Mouse (Mus musculus) limb, embryonic 15.5 days (tissue): ENCODE data around the gene Slk. TPM values are rescaled to one million over a fixed set of nuclear protein-coding genes. Genes with fewer than 3 reads are reported as not detected.

Experiments
- ATAC-seq: fragments of 200-750 bp; cut with Nextera tagmentation; 2 replicates; pipeline ENCODE4 v1.8.0; 2017; ENCODE audit warnings: low read depth, moderate TSS enrichment; ENCODE audit not compliant: insufficient number of reproducible peaks, low FRiP score, low TSS enrichment
- H3K27ac ChIP-seq: fragments of 300-500 bp; sonication (generic); 2 replicates; pipeline ENCODE4 v1.5.1; 2015; ENCODE audit warnings: moderate library complexity, mild to moderate bottlenecking, inconsistent platforms
- H3K27me3 ChIP-seq: fragments of 300-500 bp; sonication (generic); 2 replicates; pipeline ENCODE4 v1.6.1; 2015; ENCODE audit warnings: inconsistent platforms
- H3K36me3 ChIP-seq: fragments of 300-500 bp; sonication (generic); 2 replicates; pipeline ENCODE4 v1.6.1; 2015; ENCODE audit warnings: inconsistent platforms
- H3K4me1 ChIP-seq: fragments of 300-500 bp; sonication (generic); 2 replicates; pipeline ENCODE4 v1.6.1; 2015; ENCODE audit warnings: inconsistent platforms
- H3K4me2 ChIP-seq: fragments of 300-500 bp; sonication (generic); 2 replicates; pipeline ENCODE4 v1.6.1; 2015; ENCODE audit warnings: mild to moderate bottlenecking, inconsistent platforms
- H3K4me3 ChIP-seq: fragments of 300-500 bp; sonication (generic); 2 replicates; pipeline ENCODE4 v1.5.1; 2015; ENCODE audit warnings: mild to moderate bottlenecking, inconsistent platforms
- H3K9ac ChIP-seq: fragments of 300-500 bp; sonication (generic); 2 replicates; pipeline ENCODE4 v1.6.1; 2015; ENCODE audit warnings: inconsistent platforms
- H3K9me3 ChIP-seq: fragments of 300-500 bp; sonication (generic); 2 replicates; pipeline ENCODE4 v1.6.1; 2016; ENCODE audit warnings: inconsistent platforms
- WGBS: fragments of 180-500 bp; shearing (Covaris S2); methylation state at CpG from one replicate; pipeline ENCODE4 v1.1.7; 2015; 5-methylcytosine and 5-hydroxymethylcytosine counted together
- polyA plus RNA-seq: library from polyadenylated mRNA; unstranded; fragments of >200 nt; fragmentation: Nextera tagmentation; extraction: Ambion mirVana; gene quantifications from 2 replicates; pipeline ENCODE4 v1.2.1, GENCODE M21; 2015

Slk gene
- polyA plus RNA-seq, 1 experiment from 2014 or later: 12.9 TPM

GRCm38 (mm10) chr19:47658914-47659535 is 79.5 kb downstream of the Slk start:
- peak; percentile 67 for ATAC-seq
- Histone ChIP-seq H3K36me3 (no peaks in the 10 kb centered on the region), H3K27ac (peak overlapping the region; percentile 73), H3K27me3 (no peaks in the 10 kb centered on the region), H3K4me1 (peaks cover 25% of the 10 kb centered on the region), H3K9me3 (no peaks in the 10 kb centered on the region), H3K4me3 (no peak overlapping the region), H3K4me2 (no peak overlapping the region), H3K9ac (0 out of 2 replicates have a peak overlapping the region, but pooled peaks have one; percentile 3)
- 8% methylated on average over 5 of the region's 5 CpGs for WGBS

DNA sequence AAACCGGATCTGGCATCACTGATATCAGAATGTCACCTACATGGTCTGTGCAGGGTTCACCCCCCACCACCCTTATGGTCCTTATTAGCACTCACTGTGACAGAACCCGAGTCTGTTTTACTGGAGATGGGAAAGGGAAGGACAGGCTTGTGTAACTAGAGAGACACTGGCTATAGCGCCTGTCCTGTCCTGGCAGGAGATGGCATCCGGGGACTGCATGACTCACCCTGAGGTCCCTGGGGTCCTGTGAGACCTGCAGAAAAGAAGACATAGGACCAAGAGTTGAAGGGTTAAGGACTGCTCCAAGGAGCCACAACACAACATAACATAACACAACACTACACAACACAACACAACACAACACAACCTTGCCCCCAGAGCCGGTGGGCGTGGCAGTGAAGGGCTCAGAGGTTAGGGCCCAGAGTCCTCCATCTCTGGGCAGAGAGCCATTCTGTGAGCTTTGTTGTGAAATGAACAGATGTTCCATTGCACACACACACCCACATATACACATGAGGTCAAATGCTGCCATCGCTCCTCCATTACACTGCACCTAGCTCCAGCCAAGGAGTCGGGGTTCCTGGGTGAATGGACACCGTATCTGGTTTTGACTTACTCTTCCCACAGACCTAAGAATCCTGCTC is 80.4 kb downstream of the Slk start:
- no peak for ATAC-seq
- H3K27ac ChIP-seq: 0 out of 2 replicates have a peak overlapping the region, but pooled peaks have one; percentile 73
- H3K9me3 ChIP-seq: no peaks in the 10 kb centered on the region
- WGBS: 78% methylated on average over 9 of the region's 9 CpGs
- H3K36me3 ChIP-seq: no peaks in the 10 kb centered on the region
- H3K4me1 ChIP-seq: peaks cover 25% of the 10 kb centered on the region
- H3K4me2 ChIP-seq: no peak overlapping the region
- H3K4me3 ChIP-seq: no peak overlapping the region
- no peak overlapping the region for H3K9ac ChIP-seq
- no peaks in the 10 kb centered on the region for H3K27me3 ChIP-seq

- no peaks in the 10 kb centered on the region for H3K36me3 ChIP-seq
- no peak overlapping the region for H3K4me2 ChIP-seq
- H3K9me3 ChIP-seq: no peaks in the 10 kb centered on the region
- no peak overlapping the region for H3K9ac ChIP-seq
- H3K27ac ChIP-seq: no peak overlapping the region
- ATAC-seq: no peak
- H3K4me3 ChIP-seq: no peak overlapping the region
- 43% methylated on average over 8 of the region's 8 CpGs for WGBS
- H3K27me3 ChIP-seq: no peaks in the 10 kb centered on the region
- H3K4me1 ChIP-seq: peaks cover 18% of the 10 kb centered on the region
These were observed 88.1 kb downstream of the Slk start for GRCm38 (mm10) chr19:47667601-47668000.

GRCm38 (mm10) chr19:47668399-47668798 is 88.9 kb downstream of the Slk start:
- ATAC-seq: no peak
- Histone ChIP-seq H3K27me3 (no peaks in the 10 kb centered on the region), H3K4me2 (no peak overlapping the region), H3K9ac (no peak overlapping the region), H3K27ac (no peak overlapping the region), H3K4me1 (peaks cover 22% of the 10 kb centered on the region), H3K36me3 (no peaks in the 10 kb centered on the region), H3K9me3 (no peaks in the 10 kb centered on the region), H3K4me3 (no peak overlapping the region)
- 62% methylated on average over 9 of the region's 9 CpGs for WGBS

GRCm38 (mm10) chr19:47674419-47674818 is 94.9 kb downstream of the Slk start:
- Histone ChIP-seq H3K4me1 (0 out of 2 replicates have a peak, but pooled peaks cover 10% of the 10 kb centered on the region), H3K4me2 (no peak overlapping the region), H3K36me3 (no peaks in the 10 kb centered on the region), H3K27ac (no peak overlapping the region), H3K4me3 (no peak overlapping the region), H3K27me3 (no peaks in the 10 kb centered on the region), H3K9ac (no peak overlapping the region), H3K9me3 (no peaks in the 10 kb centered on the region)
- WGBS: 50% methylated on average over 8 of the region's 8 CpGs
- no peak for ATAC-seq

GRCm38 (mm10) chr19:47678675-47679074 is 99.2 kb downstream of the Slk start:
- WGBS: 59% methylated on average over 12 of the region's 12 CpGs
- Histone ChIP-seq H3K36me3 (no peaks in the 10 kb centered on the region), H3K4me2 (no peak overlapping the region), H3K4me3 (no peak overlapping the region), H3K27me3 (no peaks in the 10 kb centered on the region), H3K9ac (no peak overlapping the region), H3K9me3 (no peaks in the 10 kb centered on the region), H3K4me1 (0 out of 2 replicates have a peak, but pooled peaks cover 6% of the 10 kb centered on the region), H3K27ac (no peak overlapping the region)
- no peak for ATAC-seq

- Histone ChIP-seq H3K4me1 (peaks cover 20% of the 10 kb centered on the region; the same call in 1 of the 2 replicates), H3K27me3 (no peaks in the 10 kb centered on the region), H3K9ac (no peak overlapping the region), H3K27ac (no peak overlapping the region), H3K36me3 (no peaks in the 10 kb centered on the region), H3K4me2 (no peak overlapping the region), H3K4me3 (no peak overlapping the region), H3K9me3 (no peaks in the 10 kb centered on the region)
- WGBS: 86% methylated on average over 7 of the region's 7 CpGs
- ATAC-seq: no peak
These were observed 110.1 kb downstream of the Slk start for GRCm38 (mm10) chr19:47689592-47689991.

- Histone ChIP-seq H3K4me1 (peaks cover 9% of the 10 kb centered on the region), H3K9ac (no peak within 1 kb of the TSS), H3K36me3 (no peaks in the 10 kb centered on the region), H3K9me3 (no peaks in the 10 kb centered on the region), H3K4me2 (no peak within 1 kb of the TSS), H3K4me3 (peak within 1 kb of the TSS; percentile 30), H3K27ac (peak within 1 kb of the TSS; percentile 57), H3K27me3 (no peaks in the 10 kb centered on the region)
- 49% methylated on average over 6 of the region's 6 CpGs for WGBS
- no peak for ATAC-seq
These were observed 112.5 kb downstream of the Slk start, which contains the start of gene Col17a1 for GRCm38 (mm10) chr19:47691994-47692393. Col17a1 (minus strand) TSS chr19:47692094.

Other genes with a start within 250 kb of the Slk start
- gene Sh3pxd2a, start 115.3 kb upstream of the Slk start, polyA plus RNA-seq: 12.2 and 12.4 TPM in 2 replicates
- gene Stn1, start 42.2 kb upstream of the Slk start, polyA plus RNA-seq: 52.2 and 52.7 TPM in 2 replicates
- 30.8 and 32.9 TPM in 2 replicates for gene Col17a1, start 112.4 kb downstream of the Slk start, polyA plus RNA-seq
- 272 and 284 TPM in 2 replicates for gene Sfr1, start 152.0 kb downstream of the Slk start, polyA plus RNA-seq